Comparison of ENCODE assay signal across 22 mouse cellular contexts in genomic region chr13:107042551-107042950, GRCm38 (mm10). TPM values are rescaled to one million over a fixed set of nuclear protein-coding genes. Genes with fewer than 3 reads are reported as not detected.
DNase-seq lines count a peak whose midpoint lies in the region; ATAC-seq and TF ChIP-seq lines count a peak whose summit lies in the region.
"Had no signal": no experiment of that assay in that cellular context is flagged by ENCODE, and none has a peak within 500 bp of the region (broad histone marks: within the 10 kb centered on the region; RNA-seq: fewer than 3 reads in every experiment).

No protein-coding gene starts in this region.

- no peak for ATAC-seq in kidney, embryonic 16.5 days (ENCODE audit: low FRiP score, low TSS enrichment)
- no peak for ATAC-seq in lung, embryonic 14.5 days (ENCODE audit: insufficient read depth)
- ATAC-seq: forebrain, embryonic 14.5 days; forebrain, embryonic 16.5 days had no signal

- H3K27me3 ChIP-seq in kidney, embryonic 16.5 days (ENCODE audit: insufficient read depth, low read length) = no peaks in the 10 kb centered on the region
- no peaks in the 10 kb centered on the region for H3K27me3 ChIP-seq in lung, embryonic 14.5 days (ENCODE audit: insufficient read depth, low read length)
- H3K27me3 ChIP-seq: embryonic facial prominence, embryonic 12.5 days; forebrain, embryonic 12.5 days had no signal

- no peaks in the 10 kb centered on the region for H3K36me3 ChIP-seq in kidney, embryonic 16.5 days (ENCODE audit: insufficient read depth, low read length)
- no peaks in the 10 kb centered on the region for H3K36me3 ChIP-seq in lung, embryonic 14.5 days (ENCODE audit: insufficient read depth)
- H3K36me3 ChIP-seq: embryonic facial prominence, embryonic 10.5 days; embryonic facial prominence, embryonic 12.5 days; forebrain, embryonic 10.5 days; forebrain, embryonic 12.5 days had no signal

- H3K9ac ChIP-seq in kidney, embryonic 16.5 days (replicated peaks; ENCODE audit: low read length) = no peak overlapping the region
- H3K9ac ChIP-seq in lung, embryonic 14.5 days = no peak overlapping the region
- H3K9ac ChIP-seq: embryonic facial prominence, embryonic 12.5 days; forebrain, embryonic 12.5 days had no signal

- peaks cover 7% of the 10 kb centered on the region; the same call in 1 of the 2 replicates for H3K9me3 ChIP-seq in kidney, embryonic 16.5 days (ENCODE audit: low read length)
- H3K9me3 ChIP-seq in lung, embryonic 14.5 days (ENCODE audit: low read depth, low read length) = no peaks in the 10 kb centered on the region
- H3K9me3 ChIP-seq: embryonic facial prominence, embryonic 12.5 days; forebrain, embryonic 10.5 days had no signal

- H3K4me1 ChIP-seq in kidney, embryonic 16.5 days (ENCODE audit: insufficient read depth, low read length) = 0 out of 2 replicates have a peak, but pooled peaks cover 4% of the 10 kb centered on the region
- H3K4me1 ChIP-seq in lung, embryonic 14.5 days (ENCODE audit: insufficient read depth) = 0 out of 2 replicates have a peak, but pooled peaks cover 4% of the 10 kb centered on the region
- H3K4me1 ChIP-seq: embryonic facial prominence, embryonic 10.5 days; embryonic facial prominence, embryonic 12.5 days; forebrain, embryonic 10.5 days; forebrain, embryonic 12.5 days had no signal

- WGBS in kidney, embryonic 16.5 days = 73% methylated on average over 6 of the region's 6 CpGs
- 78% methylated on average over 6 of the region's 6 CpGs for WGBS in lung, embryonic 14.5 days

- H3K4me2 ChIP-seq in kidney, embryonic 16.5 days (replicated peaks; ENCODE audit: low read depth, low read length) = no peak overlapping the region
- no peak overlapping the region for H3K4me2 ChIP-seq in lung, embryonic 14.5 days
- H3K4me2 ChIP-seq: embryonic facial prominence, embryonic 12.5 days; forebrain, embryonic 12.5 days had no signal

- H3K4me3 ChIP-seq in kidney, embryonic 16.5 days (ENCODE audit: low read length) = no peak overlapping the region
- H3K4me3 ChIP-seq in lung, embryonic 14.5 days (ENCODE audit: low read depth, low read length) = no peak overlapping the region
- H3K4me3 ChIP-seq: embryonic facial prominence, embryonic 10.5 days; embryonic facial prominence, embryonic 12.5 days; forebrain, embryonic 10.5 days; forebrain, embryonic 12.5 days had no signal

- DNase-seq in kidney, adult 11 months = peak; percentile 2
- no peak for DNase-seq in kidney, postnatal 10 days
- peak; percentile 17 for DNase-seq in kidney, adult 9 months
- DNase-seq in lung, embryonic 14.5 days = peak; percentile 15
- DNase-seq in lung, postnatal 14 days = no peak
- peak; percentile 95 for DNase-seq in gonadal fat pad, adult 2 months (ENCODE audit: low read depth)
- DNase-seq in cerebellum, postnatal 14 days = no peak
- DNase-seq: adrenal gland, adult 2 months; adrenal gland, postnatal 10 days; adrenal gland, postnatal 25 days; cerebellum, adult 11 months; cerebellum, adult 18-20 months; cerebellum, adult 8-10 months; cerebellum, adult 9-11 months; cerebellum, postnatal 25 days had no signal

- no peak overlapping the region for H3K27ac ChIP-seq in kidney, embryonic 16.5 days (ENCODE audit: low read length)
- no peak overlapping the region for H3K27ac ChIP-seq in lung, embryonic 14.5 days (ENCODE audit: low read depth)
- H3K27ac ChIP-seq: embryonic facial prominence, embryonic 10.5 days; embryonic facial prominence, embryonic 12.5 days; forebrain, embryonic 10.5 days; forebrain, embryonic 12.5 days had no signal

- TF ChIP-seq CTCF in lung, embryonic 14.5 days (IDR thresholded peaks at IDR 0.05; ENCODE audit: low read depth) = no peak

RNA-seq across cellular contexts. Expression of gene Kif2a, which starts 20.6 kb away (rescaled TPM):
- 9.8 and 10.0 TPM in 2 replicates for polyA plus RNA-seq in kidney, embryonic 16.5 days (2015; fragmentation: Nextera tagmentation; extraction: Ambion mirVana)
- 27.2 and 29.1 TPM in 2 replicates for polyA plus RNA-seq in lung, embryonic 14.5 days (2014; fragmentation: Nextera tagmentation; extraction: Ambion mirVana)
- 2.8 and 5.8 TPM in 2 replicates for polyA plus RNA-seq in gonadal fat pad, adult 2 months (2012; rRNA removed)

Comparison
In these comparisons a context has a peak if more than half of its experiments do, and no peak if none do; other contexts are left out.
1. DNase-seq: peak in kidney, adult 11 months (single experiment), kidney, adult 9 months (single experiment), lung, embryonic 14.5 days (single experiment) and gonadal fat pad, adult 2 months (single experiment); none in kidney, postnatal 10 days (single experiment), lung, postnatal 14 days (single experiment) and cerebellum, postnatal 14 days (0 of 2).